Mouse (Mus musculus) embryonic stem cell, embryonic (primary cell): ENCODE results near the gene Krt80.

ENCODE experiments used
- CTCF ChIA-PET, 4 experiments: fragments of 300-600 bp in 2 of 4; fragments of 350-600 bp in 2 of 4; sonication (Branson Sonifier 250); formaldehyde crosslinking; loops; one replicate each; lab custom pipeline; 2022; ENCODE audit warnings: inconsistent platforms in 2 of 4; lab: Charles Lee
- POLR2A ChIA-PET, 4 experiments: fragments of 300-600 bp in 2 of 4; fragments of 350-600 bp in 2 of 4; sonication (Branson Sonifier 250); formaldehyde crosslinking; loops; one replicate each; lab custom pipeline; 2022; ENCODE audit warnings: antibody characterized with exemption in 4 of 4, inconsistent platforms in 1 of 4; lab: Charles Lee

Gene Krt80

GRCm38 (mm10) chr15:101316913-101317813 is 52.8 kb downstream of the Krt80 start:
- ChIA-PET CTCF (interaction anchor here (0.7 to 8.0 kb wide), 38 partner anchors 9 to 843 kb away, joined by 3 to 140 read pairs (median 6); partner anchors contain the start of genes 6030408B16Rik (in 1 of the 4), Acvrl1 (in 1 of the 4), Ankrd33 (in 1 of the 4) and Atg101 (in 1 of the 4)), POLR2A (interaction anchor here in 2 of 4 experiments (0.8 to 3.2 kb wide), 14 partner anchors 8 to 792 kb away, joined by 3 to 16 read pairs (median 6); partner anchors contain the start of gene Grasp (in 1 of the 2))

- POLR2A ChIA-PET, result interaction anchor here in 3 of 4 experiments (0.6 to 3.2 kb wide), 42 partner anchors 9 to 917 kb away, joined by 3 to 16 read pairs (median 3); partner anchors contain the start of genes Atg101 (in 1 of the 3), Dazap2 (in 1 of the 3), Eif4b (in 1 of the 3) and Grasp (in 1 of the 3)
Observed at GRCm38 (mm10) chr15:101316279-101316912, 53.6 kb downstream of the Krt80 start.

GRCm38 (mm10) chr15:101315832-101316231 is 54.1 kb downstream of the Krt80 start:
- ChIA-PET POLR2A (interaction anchor here in 3 of 4 experiments (0.6 to 3.2 kb wide), 42 partner anchors 8 to 917 kb away, joined by 3 to 16 read pairs (median 4); partner anchors contain the start of genes Atg101 (in 1 of the 3), Dazap2 (in 1 of the 3), Eif4b (in 1 of the 3) and Grasp (in 1 of the 3)), CTCF (interaction anchor here (0.5 to 8.0 kb wide), 109 partner anchors 8 to 1060 kb away, joined by 3 to 140 read pairs (median 4); partner anchors contain the start of genes 6030408B16Rik (in 1 of the 4), Acvr1b (in 1 of the 4), Ankrd33 (in 1 of the 4) and Atg101 (in 1 of the 4))

More at GRCm38 (mm10) chr15:101316279-101316912, 53.6 kb downstream of the Krt80 start:
- CTCF ChIA-PET, result interaction anchor here (0.5 to 8.0 kb wide), 109 partner anchors 9 to 1059 kb away, joined by 3 to 140 read pairs (median 4); partner anchors contain the start of genes 6030408B16Rik (in 1 of the 4), Acvr1b (in 1 of the 4), Ankrd33 (in 1 of the 4) and Atg101 (in 1 of the 4)

- ChIA-PET CTCF (interaction anchor here (0.6 to 8.0 kb wide), 63 partner anchors 8 to 841 kb away, joined by 3 to 140 read pairs (median 6); partner anchors contain the start of genes 6030408B16Rik (in 1 of the 4), Atg101 (in 1 of the 4) and Spryd3 (in 1 of the 4)), POLR2A (interaction anchor here in 3 of 4 experiments (0.6 to 3.2 kb wide), 27 partner anchors 8 to 1611 kb away, joined by 3 to 16 read pairs (median 3); partner anchors contain the start of gene Grasp (in 1 of the 3))
Observed at GRCm38 (mm10) chr15:101315378-101315777, 54.6 kb downstream of the Krt80 start.

GRCm38 (mm10) chr15:101312006-101312405 is 58.0 kb downstream of the Krt80 start:
- CTCF ChIA-PET, result interaction anchor here (0.5 to 3.4 kb wide), 13 partner anchors 15 to 532 kb away, joined by 3 to 17 read pairs (median 5); partner anchors contain the start of gene Grasp (in 1 of the 4)
- POLR2A ChIA-PET, result interaction anchor here in 3 of 4 experiments (0.6 to 1.9 kb wide), 5 partner anchors 17 to 139 kb away, joined by 3 to 5 read pairs (median 3); no protein-coding TSS in a partner anchor

- CTCF ChIA-PET, result interaction anchor here (0.6 to 3.4 kb wide), 18 partner anchors 16 to 696 kb away, joined by 3 to 17 read pairs (median 4); partner anchors contain the start of genes Dazap2 (in 1 of the 4) and Grasp (in 1 of the 4)
Observed at GRCm38 (mm10) chr15:101311087-101311770, 58.7 kb downstream of the Krt80 start.

GRCm38 (mm10) chr15:101309493-101309892 is 60.5 kb downstream of the Krt80 start:
- CTCF ChIA-PET, result interaction anchor here in 3 of 4 experiments (0.5 to 3.4 kb wide), 4 partner anchors 69 to 679 kb away, joined by 3 to 17 read pairs (median 4); no protein-coding TSS in a partner anchor
- POLR2A ChIA-PET, result interaction anchor here in 1 of 4 experiments (1.7 kb wide), 1 partner anchor 26 kb away, joined by 4 read pairs; no protein-coding TSS in a partner anchor

More at GRCm38 (mm10) chr15:101311087-101311770, 58.7 kb downstream of the Krt80 start:
- POLR2A ChIA-PET, result interaction anchor here (0.6 to 1.9 kb wide), 23 partner anchors 11 to 762 kb away, joined by 3 to 12 read pairs (median 4); partner anchors contain the start of gene Eif4b (in 1 of the 4)

GRCm38 (mm10) chr15:101308440-101309348 is 61.3 kb downstream of the Krt80 start:
- ChIA-PET CTCF (interaction anchor here in 2 of 4 experiments (0.5 to 1.4 kb wide), 3 partner anchors 68 to 680 kb away, joined by 3 to 4 read pairs (median 3); no protein-coding TSS in a partner anchor), POLR2A (no interaction called here)

- POLR2A ChIA-PET, result interaction anchor here in 1 of 4 experiments (0.6 kb wide), 1 partner anchor 751 kb away, joined by 3 read pairs; no protein-coding TSS in a partner anchor
- CTCF ChIA-PET, result interaction anchor here in 1 of 4 experiments (1.0 to 2.1 kb wide), 2 partner anchors 9 to 66 kb away, joined by 4 to 5 read pairs; no protein-coding TSS in a partner anchor
Observed at GRCm38 (mm10) chr15:101306459-101306858, 63.5 kb downstream of the Krt80 start.

- CTCF ChIA-PET, result no interaction called here
- POLR2A ChIA-PET, result interaction anchor here in 3 of 4 experiments (0.6 to 1.4 kb wide), 5 partner anchors 10 to 1731 kb away, joined by 3 to 7 read pairs (median 3); partner anchors contain the start of genes 6030408B16Rik (in 1 of the 3) and Atg101 (in 1 of the 3)
Observed at GRCm38 (mm10) chr15:101303830-101304229, 66.1 kb downstream of the Krt80 start.

- ChIA-PET POLR2A (no interaction called here), CTCF (no interaction called here)
Observed at GRCm38 (mm10) chr15:101302201-101302600, 67.8 kb downstream of the Krt80 start.

GRCm38 (mm10) chr15:101300128-101300527 is 69.8 kb downstream of the Krt80 start:
- ChIA-PET CTCF (interaction anchor here in 3 of 4 experiments (0.7 to 3.0 kb wide), 4 partner anchors 16 to 61 kb away, joined by 3 to 13 read pairs (median 7); no protein-coding TSS in a partner anchor), POLR2A (interaction anchor here in 1 of 4 experiments (1.0 kb wide), 1 partner anchor 10 kb away, joined by 3 read pairs; no protein-coding TSS in a partner anchor)

GRCm38 (mm10) chr15:101299480-101299960 is 70.4 kb downstream of the Krt80 start:
- ChIA-PET POLR2A (interaction anchor here in 1 of 4 experiments (1.0 to 1.3 kb wide), 2 partner anchors 11 to 17 kb away, joined by 3 read pairs; no protein-coding TSS in a partner anchor), CTCF (interaction anchor here in 2 of 4 experiments (0.9 to 3.0 kb wide), 5 partner anchors 14 to 57 kb away, joined by 3 to 13 read pairs (median 4); no protein-coding TSS in a partner anchor)

- POLR2A ChIA-PET, result interaction anchor here (0.5 to 1.5 kb wide), 13 partner anchors 12 to 661 kb away, joined by 3 to 11 read pairs (median 3); no protein-coding TSS in a partner anchor
- CTCF ChIA-PET, result interaction anchor here (0.5 to 3.0 kb wide), 10 partner anchors 13 to 164 kb away, joined by 3 to 13 read pairs (median 4); no protein-coding TSS in a partner anchor
Observed at GRCm38 (mm10) chr15:101298550-101298949, 71.4 kb downstream of the Krt80 start.
